Mouse (Mus musculus): ENCODE measurements around the gene Tomm34.

The Tomm34 gene

DNA sequence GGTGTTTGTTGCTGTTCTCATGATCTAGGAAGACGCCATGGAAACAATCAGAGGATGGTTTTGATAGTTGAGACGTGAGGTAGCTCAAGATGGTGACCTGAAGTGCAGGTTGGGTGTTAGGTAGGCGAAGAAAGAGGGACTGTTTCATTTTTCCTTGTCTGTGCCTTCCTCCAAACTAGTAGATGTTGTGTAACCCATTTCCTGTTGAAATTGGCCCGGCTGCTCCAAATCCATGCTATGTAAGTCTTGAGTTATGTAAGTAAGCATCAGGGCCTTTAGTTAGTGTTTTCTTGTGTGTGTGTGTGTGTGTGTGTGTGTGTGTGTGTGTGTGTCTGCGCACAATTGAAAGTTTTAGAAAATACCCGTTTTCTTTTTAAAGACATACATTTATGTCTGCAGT, 61.7 kb downstream of the Tomm34 start:
- no peak for DNase-seq

DNA sequence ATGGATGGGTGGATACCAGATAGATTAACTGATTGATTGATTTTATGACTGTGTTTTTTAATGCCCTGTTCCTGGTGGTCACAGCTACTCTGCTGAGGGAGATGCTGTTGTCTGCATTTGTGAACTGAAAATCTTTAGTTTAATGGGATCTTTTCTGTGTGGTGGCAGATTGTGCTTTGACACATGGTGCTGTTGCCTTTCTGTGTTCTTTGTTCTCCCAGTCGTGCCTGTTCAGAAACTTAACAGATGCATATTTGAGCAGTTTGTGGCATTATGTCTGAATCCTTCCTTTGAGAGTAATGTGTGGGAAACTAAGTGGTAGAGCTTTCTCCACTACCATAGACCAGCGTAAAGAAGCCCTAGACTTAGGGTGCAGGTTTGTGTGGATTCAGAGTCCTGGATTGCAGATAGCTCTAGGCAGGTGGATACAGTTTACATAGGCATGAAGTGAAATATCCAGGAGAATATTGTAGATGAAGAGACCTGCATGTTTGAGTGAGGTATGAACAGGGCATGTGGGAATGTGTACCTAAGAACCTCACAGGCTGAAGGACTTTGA, 62.9 kb downstream of the Tomm34 start:
- DNase-seq: no peak

DNA sequence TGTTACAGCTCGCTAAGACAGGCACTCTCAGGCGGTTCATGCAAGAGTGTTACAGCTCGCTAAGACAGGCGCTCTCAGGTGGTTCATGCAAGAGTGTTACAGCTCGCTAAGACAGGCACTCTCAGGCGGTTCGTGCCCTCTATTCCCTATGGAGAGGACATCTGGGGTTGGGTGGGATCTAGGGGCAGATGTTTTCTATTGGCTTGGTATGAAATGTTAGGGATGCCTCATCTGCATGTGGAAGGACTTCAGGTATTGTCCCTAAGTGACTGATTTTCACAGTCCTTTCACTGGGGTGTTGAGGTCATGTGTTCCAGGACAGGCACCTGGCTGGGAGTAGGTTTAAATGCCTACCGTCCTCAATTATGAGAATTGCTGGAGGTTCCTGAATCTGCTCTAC, 63.4 kb downstream of the Tomm34 start:
- DNase-seq: no peak

DNA sequence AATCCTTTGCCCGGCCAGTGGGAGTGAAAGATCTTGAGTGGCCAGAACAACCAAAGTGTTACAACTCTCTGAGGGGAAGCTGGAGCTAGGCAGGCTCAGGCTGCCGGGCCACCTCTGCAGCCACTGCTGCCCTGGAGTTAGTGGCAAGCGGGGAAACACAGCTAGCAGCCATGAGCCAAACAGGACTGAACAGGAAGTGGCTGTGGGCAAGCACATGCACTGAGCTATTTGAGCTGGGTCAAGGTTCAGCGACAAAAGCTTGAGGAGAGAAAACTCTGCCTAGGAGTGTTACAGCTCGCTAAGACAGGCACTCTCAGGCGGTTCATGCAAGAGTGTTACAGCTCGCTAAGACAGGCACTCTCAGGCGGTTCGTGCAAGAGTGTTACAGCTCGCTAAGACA, 64.0 kb downstream of the Tomm34 start:
- no peak for DNase-seq

DNA sequence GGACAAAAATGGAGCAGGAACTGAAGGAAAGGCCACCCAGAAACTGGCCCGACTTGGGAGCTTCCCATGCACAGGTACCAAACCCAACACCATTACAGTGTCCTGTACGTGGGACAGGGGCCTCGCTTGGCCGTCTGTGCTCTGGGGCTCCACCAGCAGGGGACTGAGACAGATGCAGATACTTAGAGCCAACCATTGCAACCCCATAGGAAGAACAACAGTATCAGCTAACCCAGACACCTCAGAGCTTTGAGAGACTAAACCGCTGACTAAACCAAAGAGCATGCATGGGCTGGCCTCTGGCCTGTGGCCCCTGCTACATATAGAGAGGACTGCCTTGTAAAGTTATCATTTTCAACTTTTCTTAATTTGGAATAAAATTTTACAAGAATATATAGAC, 66.5 kb downstream of the Tomm34 start:
- DNase-seq: no peak
